In the genomic region with DNA sequence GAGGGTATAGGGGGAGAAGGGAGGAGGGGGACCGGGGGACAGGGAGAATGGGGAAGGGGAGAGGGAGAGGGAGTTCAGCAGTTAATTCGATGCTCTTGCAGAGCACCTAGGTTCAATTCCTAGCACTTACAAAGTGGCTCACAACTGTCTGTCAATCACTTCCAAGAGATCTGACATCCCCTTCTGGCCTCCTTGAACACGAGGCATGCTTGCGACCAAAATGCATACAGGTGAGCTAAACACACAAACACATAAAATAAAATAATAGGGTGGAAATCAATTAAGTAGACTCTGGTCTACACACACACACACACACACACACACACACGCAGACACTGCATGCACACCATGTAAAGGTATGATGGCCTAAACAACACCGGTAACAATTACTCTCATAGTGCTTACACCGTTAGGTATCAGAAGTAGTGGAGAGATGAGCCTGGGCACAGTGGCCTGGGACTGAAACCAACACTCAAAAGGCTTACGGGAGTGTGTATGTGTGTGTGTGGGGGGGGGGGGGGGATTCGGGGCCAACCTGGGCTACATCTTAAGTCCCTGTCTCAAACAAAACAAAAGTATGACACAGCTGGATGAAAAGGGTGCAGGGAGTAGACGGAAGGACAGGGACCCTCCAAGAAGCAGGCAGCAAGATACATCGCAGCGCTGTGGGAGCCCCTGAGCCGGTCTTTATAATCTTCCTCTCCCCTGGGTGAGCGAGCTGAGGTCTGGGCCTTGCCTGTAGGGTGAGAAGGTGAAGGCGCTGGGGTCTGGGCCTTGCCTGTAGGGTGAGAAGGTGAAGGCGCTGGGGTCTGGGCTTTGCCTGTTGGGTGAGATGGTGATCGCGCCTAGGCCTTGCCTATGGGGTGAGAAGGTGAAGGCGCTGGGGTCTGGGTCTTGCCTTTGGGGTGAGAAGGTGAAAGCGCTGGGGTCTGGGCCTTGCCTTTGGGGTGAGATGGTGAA, we compare ENCODE assay signal across 10 mouse cellular contexts. TPM values are rescaled to one million over a fixed set of nuclear protein-coding genes. Genes with fewer than 3 reads are reported as not detected.
DNase-seq lines count a peak whose midpoint lies in the region; ATAC-seq and TF ChIP-seq lines count a peak whose summit lies in the region.
"Had no signal": no experiment of that assay in that cellular context is flagged by ENCODE, and none has a peak within 500 bp of the region (broad histone marks: within the 10 kb centered on the region; RNA-seq: fewer than 3 reads in every experiment).

No protein-coding gene starts in this region.

- intact Hi-C loops in heart, postnatal 25 days (cut with DNase I): no loop called here

- H3K27ac ChIP-seq in heart, embryonic 13.5 days (replicated peaks): no peak overlapping the region
- peak overlapping the region; percentile 86 for H3K27ac ChIP-seq in liver, embryonic 12.5 days
- no peak overlapping the region for H3K27ac ChIP-seq in layer of hippocampus, adult 2 months

- peaks cover 10% of the 10 kb centered on the region for H3K4me1 ChIP-seq in heart, embryonic 13.5 days
- H3K4me1 ChIP-seq in liver, embryonic 12.5 days: peaks cover 79% of the 10 kb centered on the region

- no peaks in the 10 kb centered on the region for H3K9me3 ChIP-seq in heart, embryonic 13.5 days
- H3K9me3 ChIP-seq in liver, embryonic 12.5 days (replicated peaks): no peaks in the 10 kb centered on the region

- H3K9ac ChIP-seq in heart, embryonic 13.5 days: no peak overlapping the region
- H3K9ac ChIP-seq in liver, embryonic 12.5 days: peak overlapping the region; percentile 78

- H3K27me3 ChIP-seq in heart, embryonic 13.5 days (replicated peaks): no peaks in the 10 kb centered on the region
- no peaks in the 10 kb centered on the region for H3K27me3 ChIP-seq in liver, embryonic 12.5 days (replicated peaks)

- H3K4me3 ChIP-seq in heart, embryonic 13.5 days: no peak overlapping the region
- peak overlapping the region; percentile 63 for H3K4me3 ChIP-seq in liver, embryonic 12.5 days
- no peak overlapping the region for H3K4me3 ChIP-seq in layer of hippocampus, adult 2 months

- ATAC-seq in heart, embryonic 13.5 days (ENCODE audit: extremely low read depth, insufficient number of reproducible peaks, low FRiP score, low TSS enrichment): no peak
- ATAC-seq in liver, embryonic 12.5 days: peak; percentile 8

- peak overlapping the region; percentile 48; the same call in 1 of the 2 replicates for H3K4me2 ChIP-seq in heart, embryonic 13.5 days
- H3K4me2 ChIP-seq in liver, embryonic 12.5 days: peak overlapping the region; percentile 86

- no peak for TF ChIP-seq CTCF in layer of hippocampus, adult 2 months (conservative IDR thresholded peaks at IDR 0.05)

- H3K36me3 ChIP-seq in heart, embryonic 13.5 days: no peaks in the 10 kb centered on the region
- peaks cover 16% of the 10 kb centered on the region for H3K36me3 ChIP-seq in liver, embryonic 12.5 days

- DNase-seq in heart, postnatal 25 days (ENCODE audit: low spot score): no peak
- peak; percentile 36 for DNase-seq in thymus, postnatal 0 days (ENCODE audit: low spot score)
- DNase-seq in thymus, adult 18-20 months: no peak
- no peak for DNase-seq in layer of hippocampus, adult 2 months (ENCODE audit: low spot score in 2 of 2)
- DNase-seq in gastrocnemius, adult 8-10 months (ENCODE audit: low spot score in 2 of 2): no peak
- DNase-seq in adrenal gland, postnatal 10 days: no peak

- 82% methylated on average over 20 of the region's 20 CpGs for WGBS in heart, embryonic 13.5 days
- 37% methylated on average over 19 of the region's 20 CpGs for WGBS in liver, embryonic 12.5 days (ENCODE audit: insufficient replicate concordance)

RNA-seq across cellular contexts. Expression of gene AI467606, which starts 0.7 kb away (rescaled TPM):
- 1.0 and 1.1 TPM in 2 replicates for polyA plus RNA-seq in heart, embryonic 13.5 days (2015; fragmentation: Nextera tagmentation; extraction: Ambion mirVana)
- 1 to 10 TPM; 1.4 to 1.7 TPM for total RNA-seq in heart, postnatal 25 days (2021)
- 154 and 165 TPM in 2 replicates for polyA plus RNA-seq in thymus, postnatal 0 days (2015; fragmentation: Nextera tagmentation; extraction: Ambion mirVana)
- polyA plus RNA-seq in liver, embryonic 12.5 days (2016; fragmentation: Nextera tagmentation; extraction: Ambion mirVana): 8.3 and 8.5 TPM in 2 replicates
- total RNA-seq in layer of hippocampus, adult 2 months (2021): 1 to 10 TPM; 1.0 to 2.0 TPM
- under 1 TPM; 0.12 to 0.74 (median 0.25) TPM for total RNA-seq in gastrocnemius, adult 8-10 months (2022)
- total RNA-seq in adrenal gland, postnatal 10 days (2021): 1 to 10 TPM; 3.3 TPM

RNA-seq across cellular contexts. Expression of gene Zg16, which starts 3.3 kb away (rescaled TPM):
- not detected in 2 replicates for polyA plus RNA-seq in heart, embryonic 13.5 days (2015; fragmentation: Nextera tagmentation; extraction: Ambion mirVana)
- not detected for total RNA-seq in heart, postnatal 25 days (2021)
- 2.4 and 2.7 TPM in 2 replicates for polyA plus RNA-seq in thymus, postnatal 0 days (2015; fragmentation: Nextera tagmentation; extraction: Ambion mirVana)
- polyA plus RNA-seq in liver, embryonic 12.5 days (2016; fragmentation: Nextera tagmentation; extraction: Ambion mirVana): not detected in 2 replicates
- not detected for total RNA-seq in layer of hippocampus, adult 2 months (2021)
- total RNA-seq in gastrocnemius, adult 8-10 months (2022): not detected
- under 1 TPM in 1 of 2 experiments, not detected in 1; 0.51 TPM for total RNA-seq in adrenal gland, postnatal 10 days (2021)
- polyA plus RNA-seq: limb, embryonic 11.5 days; neural tube, embryonic 14.5 days had no signal

RNA-seq across cellular contexts. Expression of gene Qprt, which starts 31.6 kb away (rescaled TPM):
- polyA plus RNA-seq in heart, embryonic 13.5 days (2015; fragmentation: Nextera tagmentation; extraction: Ambion mirVana): 3.2 and 4.7 TPM in 2 replicates
- not detected for total RNA-seq in heart, postnatal 25 days (2021)
- 0.99 and 1.4 TPM in 2 replicates for polyA plus RNA-seq in thymus, postnatal 0 days (2015; fragmentation: Nextera tagmentation; extraction: Ambion mirVana)
- 36.5 and 40.3 TPM in 2 replicates for polyA plus RNA-seq in liver, embryonic 12.5 days (2016; fragmentation: Nextera tagmentation; extraction: Ambion mirVana)
- total RNA-seq in layer of hippocampus, adult 2 months (2021): not detected
- under 1 TPM in 3 of 4 experiments, not detected in 1; 0.18 to 0.29 (median 0.27) TPM for total RNA-seq in gastrocnemius, adult 8-10 months (2022)
- 10 to 100 TPM in 1 of 2 experiments, 1 to 10 TPM in 1; 7.6 to 20.7 TPM for total RNA-seq in adrenal gland, postnatal 10 days (2021)
- polyA plus RNA-seq: neural tube, embryonic 14.5 days had no signal

RNA-seq across cellular contexts. Expression of gene Spn, which starts 47.2 kb away (rescaled TPM):
- 0.13 and 0.36 TPM in 2 replicates for polyA plus RNA-seq in heart, embryonic 13.5 days (2015; fragmentation: Nextera tagmentation; extraction: Ambion mirVana)
- total RNA-seq in heart, postnatal 25 days (2021): under 1 TPM; 0.36 to 0.56 TPM
- 26.6 and 26.7 TPM in 2 replicates for polyA plus RNA-seq in thymus, postnatal 0 days (2015; fragmentation: Nextera tagmentation; extraction: Ambion mirVana)
- polyA plus RNA-seq in liver, embryonic 12.5 days (2016; fragmentation: Nextera tagmentation; extraction: Ambion mirVana): 7.3 and 7.4 TPM in 2 replicates
- total RNA-seq in layer of hippocampus, adult 2 months (2021): under 1 TPM; 0.64 to 0.72 TPM
- total RNA-seq in gastrocnemius, adult 8-10 months (2022): under 1 TPM in 3 of 4 experiments, not detected in 1; 0.07 to 0.13 (median 0.13) TPM
- total RNA-seq in adrenal gland, postnatal 10 days (2021): 1 to 10 TPM; 3.2 to 3.3 TPM
- polyA plus RNA-seq: neural tube, embryonic 14.5 days had no signal

RNA-seq across cellular contexts. Expression of gene Kif22, which starts 48.2 kb away (rescaled TPM):
- polyA plus RNA-seq in heart, embryonic 13.5 days (2015; fragmentation: Nextera tagmentation; extraction: Ambion mirVana): 72.4 and 79.2 TPM in 2 replicates
- total RNA-seq in heart, postnatal 25 days (2021): 1 to 10 TPM; 1.7 to 2.3 TPM
- polyA plus RNA-seq in thymus, postnatal 0 days (2015; fragmentation: Nextera tagmentation; extraction: Ambion mirVana): 117 and 133 TPM in 2 replicates
- polyA plus RNA-seq in liver, embryonic 12.5 days (2016; fragmentation: Nextera tagmentation; extraction: Ambion mirVana): 126 and 132 TPM in 2 replicates
- 1 to 10 TPM; 4.1 to 9.9 TPM for total RNA-seq in layer of hippocampus, adult 2 months (2021)
- 1 to 10 TPM in 1 of 4 experiments, under 1 TPM in 1, not detected in 2; 0.82 to 1.8 TPM for total RNA-seq in gastrocnemius, adult 8-10 months (2022)
- total RNA-seq in adrenal gland, postnatal 10 days (2021): 10 to 100 TPM; 21.6 to 28.7 TPM

Comparison
In these comparisons a context has a peak if more than half of its experiments do, and no peak if none do; other contexts are left out.
1. RNA of gene Qprt, which starts 31.6 kb away (total RNA-seq): 7.6 to 20.7 TPM in adrenal gland, postnatal 10 days; not detected in layer of hippocampus, adult 2 months, 0.18 to 0.29 TPM in gastrocnemius, adult 8-10 months and not detected in heart, postnatal 25 days; every median in the first group is over 4 times any median in the second.